Mouse (Mus musculus) MEL (cell line): ENCODE data around the gene Adgra1.

Experiments used
- CTCF ChIP-seq, 3 experiments: IDR thresholded peaks in 2 of 3; conservative IDR thresholded peaks in 1 of 3; 2 replicates each; pipeline ENCODE4 v1.5.1; 2011 to 2012; ENCODE audit warnings: low read length in 3 of 3, low read depth in 2 of 3, mild to moderate bottlenecking in 2 of 3, improper control_type of control experiment in 1 of 3, inconsistent platforms in 1 of 3, mixed read lengths in 1 of 3, moderate library complexity in 1 of 3; ENCODE audit not compliant: control insufficient read depth in 1 of 3, insufficient read depth in 1 of 3, poor library complexity in 1 of 3, severe bottlenecking in 1 of 3
- TCF12 ChIP-seq: IDR thresholded peaks from 2 replicates; pipeline ENCODE4 v1.6.1; 2014; ENCODE audit warnings: low read depth, mild to moderate bottlenecking, inconsistent platforms, low read length, improper control_type of control experiment, moderate library complexity
- USF1 ChIP-seq: IDR thresholded peaks from 2 replicates; pipeline ENCODE4 v1.6.1; 2014; ENCODE audit warnings: low read depth, mild to moderate bottlenecking, inconsistent platforms, low read length, improper control_type of control experiment, moderate library complexity

GRCm38 (mm10) chr7:139833532-139833931 is 442 bp upstream of the Adgra1 start:
- TF ChIP-seq CTCF (IDR thresholded peaks at IDR 0.05 in 2 of 3, conservative IDR thresholded peaks at IDR 0.05 in 1 of 3; ENCODE audit: control insufficient read depth in 1 of 3, insufficient read depth in 1 of 3, low read depth in 2 of 3, low read length in 3 of 3, poor library complexity in 1 of 3, severe bottlenecking in 1 of 3) (no peak), USF1 (no peak), TCF12 (no peak)
